In genomic region chr3:52663161-52663602, GRCm38 (mm10) we compare ENCODE assay signal across 8 mouse cellular contexts.
DNase-seq lines count a peak whose midpoint lies in the region; ATAC-seq lines count a peak whose summit lies in the region.

No protein-coding gene starts in this region.

- no peak overlapping the region for H3K4me2 ChIP-seq in hindbrain, embryonic 11.5 days (replicated peaks; ENCODE audit: low read depth, low read length)
- no peak overlapping the region for H3K4me2 ChIP-seq in midbrain, embryonic 12.5 days (replicated peaks)
- H3K4me2 ChIP-seq in kidney, embryonic 16.5 days (replicated peaks; ENCODE audit: low read depth, low read length) = no peak overlapping the region

- no peaks in the 10 kb centered on the region for H3K4me1 ChIP-seq in hindbrain, embryonic 11.5 days (replicated peaks; ENCODE audit: control insufficient read depth, insufficient read depth, low read length)
- peaks cover 8% of the 10 kb centered on the region for H3K4me1 ChIP-seq in midbrain, embryonic 12.5 days
- no peaks in the 10 kb centered on the region for H3K4me1 ChIP-seq in kidney, embryonic 16.5 days (ENCODE audit: insufficient read depth, low read length)

- no peak overlapping the region for H3K4me3 ChIP-seq in hindbrain, embryonic 11.5 days (ENCODE audit: low read depth, low read length)
- no peak overlapping the region for H3K4me3 ChIP-seq in midbrain, embryonic 12.5 days
- no peak overlapping the region for H3K4me3 ChIP-seq in kidney, embryonic 16.5 days (ENCODE audit: low read length)

- ATAC-seq in hindbrain, embryonic 11.5 days (ENCODE audit: low FRiP score) = no peak
- ATAC-seq in midbrain, embryonic 12.5 days (ENCODE audit: low FRiP score, low read depth) = 0 out of 2 replicates have a peak, but pooled peaks have one; percentile 44
- ATAC-seq in kidney, embryonic 16.5 days (ENCODE audit: low FRiP score, low TSS enrichment) = no peak

- peak; percentile 53 to 76 for DNase-seq in lung, adult 18-20 months
- no peak for DNase-seq in lung, postnatal 4 days
- peak; percentile 52 for DNase-seq in embryo, embryonic 10.5 days (ENCODE audit: low spot score)
- peak; percentile 29 for DNase-seq in hindbrain, embryonic 11.5 days (ENCODE audit: low spot score)
- no peak for DNase-seq in urinary bladder, postnatal 4 days (ENCODE audit: low spot score in 2 of 2)
- DNase-seq in adrenal gland, postnatal 10 days = no peak

- WGBS in hindbrain, embryonic 11.5 days = 47% methylated on average over 5 of the region's 5 CpGs
- WGBS in midbrain, embryonic 12.5 days = 53% methylated on average over 5 of the region's 5 CpGs
- WGBS in kidney, embryonic 16.5 days = 53% methylated on average over 5 of the region's 5 CpGs

- H3K36me3 ChIP-seq in hindbrain, embryonic 11.5 days (ENCODE audit: control insufficient read depth, insufficient read depth, low read length) = no peaks in the 10 kb centered on the region
- no peaks in the 10 kb centered on the region for H3K36me3 ChIP-seq in midbrain, embryonic 12.5 days
- H3K36me3 ChIP-seq in kidney, embryonic 16.5 days (ENCODE audit: insufficient read depth, low read length) = no peaks in the 10 kb centered on the region

- no peaks in the 10 kb centered on the region for H3K27me3 ChIP-seq in hindbrain, embryonic 11.5 days (ENCODE audit: control insufficient read depth, insufficient read depth, low read length)
- peaks cover 3% of the 10 kb centered on the region; the same call in 1 of the 2 replicates for H3K27me3 ChIP-seq in midbrain, embryonic 12.5 days
- H3K27me3 ChIP-seq in kidney, embryonic 16.5 days (ENCODE audit: insufficient read depth, low read length) = no peaks in the 10 kb centered on the region

- no peak overlapping the region for H3K27ac ChIP-seq in hindbrain, embryonic 11.5 days (ENCODE audit: low read depth, low read length)
- H3K27ac ChIP-seq in midbrain, embryonic 12.5 days (replicated peaks) = 0 out of 2 replicates have a peak overlapping the region, but pooled peaks have one; percentile 15
- H3K27ac ChIP-seq in kidney, embryonic 16.5 days (ENCODE audit: low read length) = no peak overlapping the region

- H3K9me3 ChIP-seq in hindbrain, embryonic 11.5 days (ENCODE audit: control insufficient read depth, low read length) = no peaks in the 10 kb centered on the region
- no peaks in the 10 kb centered on the region for H3K9me3 ChIP-seq in midbrain, embryonic 12.5 days
- H3K9me3 ChIP-seq in kidney, embryonic 16.5 days (ENCODE audit: low read length) = no peaks in the 10 kb centered on the region

- H3K9ac ChIP-seq in hindbrain, embryonic 11.5 days (ENCODE audit: low read depth, low read length) = no peak overlapping the region
- H3K9ac ChIP-seq in midbrain, embryonic 12.5 days (replicated peaks) = no peak overlapping the region
- H3K9ac ChIP-seq in kidney, embryonic 16.5 days (replicated peaks; ENCODE audit: low read length) = no peak overlapping the region

Comparison
In these comparisons a context has a peak if more than half of its experiments do, and no peak if none do; other contexts are left out.
1. DNase-seq: peak in lung, adult 18-20 months (2 of 2), embryo, embryonic 10.5 days (single experiment) and hindbrain, embryonic 11.5 days (single experiment); none in lung, postnatal 4 days (0 of 2), urinary bladder, postnatal 4 days (0 of 2) and adrenal gland, postnatal 10 days (single experiment).